Mouse (Mus musculus): ENCODE measurements around the gene Mmp14. TPM values are rescaled to one million over a fixed set of nuclear protein-coding genes. Genes with fewer than 3 reads are reported as not detected.

Gene Mmp14
- polyA plus RNA-seq, 1 experiment from 2014 or later: 259 TPM

DNA sequence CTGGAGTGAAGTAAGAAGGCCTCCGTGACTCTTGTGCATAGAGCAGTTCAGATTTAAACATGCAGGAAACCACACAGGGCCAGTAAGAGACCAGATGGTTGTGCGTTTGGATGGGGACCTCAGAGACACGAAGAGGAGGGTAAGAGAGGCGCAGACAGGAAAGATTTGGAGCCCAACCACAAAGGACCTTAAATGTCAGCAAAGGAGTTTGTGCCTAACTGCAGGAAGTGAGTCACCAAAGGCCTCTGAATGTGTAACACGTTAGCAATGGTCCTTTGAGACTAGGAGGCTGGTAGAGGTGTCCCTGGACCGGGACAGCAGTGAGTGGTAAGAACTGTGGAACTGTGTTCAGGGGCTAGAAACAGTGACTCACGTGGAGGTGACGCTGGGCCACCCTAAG, 50.0 kb downstream of the Mmp14 start:
- H3K4me3 ChIP-seq (replicated peaks): no peak overlapping the region
- no peaks in the 10 kb centered on the region for H3K36me3 ChIP-seq
- ATAC-seq (ENCODE audit: insufficient number of reproducible peaks, low FRiP score, low TSS enrichment, low read depth): no peak
- no peaks in the 10 kb centered on the region for H3K9me3 ChIP-seq (replicated peaks)
- no peak overlapping the region for H3K27ac ChIP-seq (replicated peaks)
- 69% methylated on average over 8 of the region's 8 CpGs for WGBS
- H3K9ac ChIP-seq: no peak overlapping the region
- H3K4me1 ChIP-seq: peaks cover 16% of the 10 kb centered on the region
- peaks cover 41% of the 10 kb centered on the region for H3K27me3 ChIP-seq
- H3K4me2 ChIP-seq (replicated peaks): no peak overlapping the region

DNA sequence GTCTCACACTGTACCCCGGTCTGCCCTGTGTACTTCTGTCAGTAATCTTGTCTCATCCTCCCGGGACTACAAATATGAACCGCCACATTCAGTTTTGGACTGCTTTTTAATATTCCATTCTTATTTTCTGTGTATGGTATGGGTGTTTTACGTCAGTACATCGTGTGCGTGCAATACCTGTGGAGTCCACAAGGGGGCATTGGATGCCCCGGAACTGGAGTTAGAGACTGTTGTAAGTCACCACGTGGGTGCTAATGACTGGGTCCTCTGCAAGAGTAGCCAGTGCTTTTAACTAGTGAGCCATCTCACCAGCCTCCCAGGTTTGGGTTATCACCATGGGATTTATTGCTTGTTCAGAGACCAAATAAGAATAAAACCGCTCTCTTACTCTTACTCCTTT, 51.1 kb downstream of the Mmp14 start:
- no peaks in the 10 kb centered on the region for H3K36me3 ChIP-seq
- H3K4me1 ChIP-seq: peaks cover 7% of the 10 kb centered on the region
- no peak overlapping the region for H3K4me2 ChIP-seq (replicated peaks)
- peaks cover 34% of the 10 kb centered on the region for H3K27me3 ChIP-seq
- H3K4me3 ChIP-seq (replicated peaks): no peak overlapping the region
- H3K27ac ChIP-seq (replicated peaks): no peak overlapping the region
- ATAC-seq (ENCODE audit: insufficient number of reproducible peaks, low FRiP score, low TSS enrichment, low read depth): no peak
- H3K9ac ChIP-seq: no peak overlapping the region
- H3K9me3 ChIP-seq (replicated peaks): no peaks in the 10 kb centered on the region
- 38% methylated on average over 9 of the region's 9 CpGs for WGBS

DNA sequence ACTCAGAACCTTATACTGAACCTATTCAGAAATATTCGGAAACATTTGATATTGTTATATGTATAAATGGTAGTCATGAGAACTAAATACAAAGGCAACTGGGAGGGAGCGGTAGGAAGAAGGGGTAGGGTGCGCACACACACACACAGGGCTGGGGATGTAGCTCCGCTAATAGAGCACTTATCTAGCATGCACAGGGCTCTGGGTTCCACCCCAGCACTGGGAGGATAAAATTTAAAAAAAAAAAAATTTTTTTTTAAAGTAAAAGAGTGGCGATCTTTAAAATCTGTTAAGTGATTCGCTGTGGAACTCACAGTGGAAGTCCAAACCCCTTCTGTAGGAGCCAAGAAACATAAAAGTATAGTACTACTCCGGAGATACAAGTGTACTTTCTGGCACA, 54.5 kb downstream of the Mmp14 start:
- Histone ChIP-seq H3K27me3 (no peaks in the 10 kb centered on the region), H3K9ac (no peak overlapping the region), H3K4me3 (replicated peaks) (no peak overlapping the region), H3K27ac (replicated peaks) (no peak overlapping the region), H3K4me2 (replicated peaks) (no peak overlapping the region), H3K36me3 (no peaks in the 10 kb centered on the region), H3K9me3 (replicated peaks) (no peaks in the 10 kb centered on the region), H3K4me1 (no peaks in the 10 kb centered on the region)
- 91% methylated on average over 7 of the region's 7 CpGs for WGBS
- no peak for ATAC-seq (ENCODE audit: insufficient number of reproducible peaks, low FRiP score, low TSS enrichment, low read depth)

DNA sequence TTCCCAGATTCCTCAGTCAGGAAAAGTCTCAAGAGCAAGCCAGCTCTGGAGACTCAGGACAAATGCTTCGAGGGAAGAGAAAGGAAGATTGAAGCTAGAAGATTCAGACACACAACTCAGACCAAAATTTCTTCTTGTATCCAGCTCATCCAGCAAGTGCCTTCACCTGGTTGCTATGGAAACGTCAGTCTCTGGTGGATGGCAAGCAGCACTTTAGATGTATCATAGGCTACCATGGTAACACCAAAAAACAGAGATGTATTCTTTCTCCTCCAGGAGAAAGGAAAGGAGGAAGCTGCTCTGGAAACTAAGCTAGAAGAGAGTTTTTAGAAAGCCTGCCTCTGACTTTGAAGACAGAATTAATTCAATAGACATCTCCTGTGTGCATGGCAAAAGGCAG, 56.3 kb downstream of the Mmp14 start:
- Histone ChIP-seq H3K4me2 (replicated peaks) (no peak overlapping the region), H3K27ac (replicated peaks) (no peak overlapping the region), H3K9ac (no peak overlapping the region), H3K36me3 (no peaks in the 10 kb centered on the region), H3K4me1 (no peaks in the 10 kb centered on the region), H3K4me3 (replicated peaks) (no peak overlapping the region), H3K27me3 (no peaks in the 10 kb centered on the region), H3K9me3 (replicated peaks) (no peaks in the 10 kb centered on the region)
- WGBS: 75% methylated on average over 2 of the region's 2 CpGs
- ATAC-seq (ENCODE audit: insufficient number of reproducible peaks, low FRiP score, low TSS enrichment, low read depth): no peak

DNA sequence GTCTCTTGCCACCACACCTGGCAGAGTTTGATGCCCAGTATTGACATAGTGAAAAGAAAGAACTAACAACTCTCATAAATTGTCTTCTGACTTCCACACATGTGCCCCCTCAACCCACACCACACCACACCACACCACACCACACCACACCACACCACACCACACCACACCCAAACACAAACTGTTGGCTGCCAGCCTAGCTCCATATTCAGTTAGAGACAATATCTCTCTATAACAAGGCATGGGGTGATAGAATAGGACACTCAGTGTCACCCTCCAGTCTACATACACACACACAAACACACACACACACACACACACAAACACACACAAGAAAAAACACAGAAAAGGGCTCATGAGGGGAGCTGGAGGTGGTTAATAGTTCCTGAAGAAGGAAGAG, 56.9 kb downstream of the Mmp14 start:
- no peaks in the 10 kb centered on the region for H3K36me3 ChIP-seq
- H3K4me2 ChIP-seq (replicated peaks): no peak overlapping the region
- H3K4me3 ChIP-seq (replicated peaks): no peak overlapping the region
- no peaks in the 10 kb centered on the region for H3K4me1 ChIP-seq
- H3K27me3 ChIP-seq: no peaks in the 10 kb centered on the region
- H3K27ac ChIP-seq (replicated peaks): no peak overlapping the region
- H3K9ac ChIP-seq: no peak overlapping the region
- ATAC-seq (ENCODE audit: insufficient number of reproducible peaks, low FRiP score, low TSS enrichment, low read depth): no peak
- H3K9me3 ChIP-seq (replicated peaks): no peaks in the 10 kb centered on the region

DNA sequence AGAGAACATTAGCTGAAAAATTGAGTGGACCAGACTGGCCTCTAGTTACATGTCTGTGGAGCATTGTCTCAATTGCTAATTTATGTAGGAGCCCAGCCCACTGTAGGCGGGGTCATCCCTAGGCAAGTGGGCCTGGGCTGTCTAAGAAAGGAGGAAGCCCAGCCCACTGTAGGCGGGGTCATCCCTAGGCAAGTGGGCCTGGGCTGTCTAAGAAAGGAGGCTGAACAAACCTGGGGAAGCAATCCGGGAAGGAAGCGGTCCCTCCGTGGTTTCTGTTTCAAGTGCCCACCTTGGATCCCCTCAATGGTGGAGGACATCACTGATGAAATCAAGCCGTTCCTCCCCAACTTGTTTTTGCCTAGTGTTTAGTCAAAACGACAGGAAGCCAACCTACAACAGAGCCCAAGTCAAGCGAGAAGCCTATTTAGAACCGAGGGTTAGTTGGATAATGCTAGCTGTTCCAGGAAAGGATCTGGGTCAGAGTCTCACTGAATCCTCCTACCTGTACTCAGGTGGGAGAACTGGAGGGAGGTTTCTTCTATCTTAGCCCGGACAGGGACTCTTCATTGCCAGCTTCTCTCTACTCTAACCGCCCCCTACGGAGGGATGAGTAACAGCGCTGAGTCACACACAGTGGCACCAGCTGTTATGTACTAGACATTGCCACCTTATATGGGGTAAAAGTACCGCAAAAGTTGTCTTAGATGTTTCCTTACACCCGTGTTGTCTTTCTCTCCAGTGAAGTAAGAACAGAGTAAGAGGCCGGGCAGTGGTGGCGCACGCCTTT, 61.1 kb downstream of the Mmp14 start:
- ATAC-seq (ENCODE audit: insufficient number of reproducible peaks, low FRiP score, low TSS enrichment, low read depth): no peak
- 66% methylated on average over 18 of the region's 18 CpGs for WGBS
- H3K9me3 ChIP-seq (replicated peaks): no peaks in the 10 kb centered on the region
- H3K27me3 ChIP-seq: no peaks in the 10 kb centered on the region
- H3K4me2 ChIP-seq (replicated peaks): no peak overlapping the region
- no peaks in the 10 kb centered on the region for H3K4me1 ChIP-seq
- no peak overlapping the region for H3K27ac ChIP-seq (replicated peaks)
- H3K4me3 ChIP-seq (replicated peaks): no peak overlapping the region
- H3K9ac ChIP-seq: no peak overlapping the region
- H3K36me3 ChIP-seq: no peaks in the 10 kb centered on the region

DNA sequence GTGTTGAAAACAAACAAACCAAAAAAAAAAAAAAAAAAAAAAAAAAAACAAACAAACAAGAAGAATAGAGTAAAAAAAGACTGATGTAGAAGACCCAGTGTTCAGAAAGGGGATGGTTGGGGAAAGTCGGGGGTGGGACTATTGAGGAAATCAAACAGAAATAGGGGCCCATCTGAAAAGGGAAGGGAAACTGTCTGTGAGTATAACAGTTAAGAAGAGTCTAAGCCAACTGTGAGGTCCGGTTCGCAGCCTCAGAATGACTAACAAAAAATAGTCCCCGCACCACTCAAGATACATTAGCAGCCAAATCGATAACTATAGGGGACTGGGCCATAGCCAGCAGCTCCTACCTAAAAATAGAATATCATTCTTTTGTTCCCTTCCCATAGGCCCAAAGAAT, 61.8 kb downstream of the Mmp14 start:
- Histone ChIP-seq H3K9me3 (replicated peaks) (no peaks in the 10 kb centered on the region), H3K36me3 (no peaks in the 10 kb centered on the region), H3K4me1 (no peaks in the 10 kb centered on the region), H3K27me3 (no peaks in the 10 kb centered on the region), H3K4me3 (replicated peaks) (no peak overlapping the region), H3K9ac (no peak overlapping the region), H3K27ac (replicated peaks) (no peak overlapping the region), H3K4me2 (replicated peaks) (no peak overlapping the region)
- WGBS: 94% methylated on average over 5 of the region's 5 CpGs
- ATAC-seq (ENCODE audit: insufficient number of reproducible peaks, low FRiP score, low TSS enrichment, low read depth): no peak

DNA sequence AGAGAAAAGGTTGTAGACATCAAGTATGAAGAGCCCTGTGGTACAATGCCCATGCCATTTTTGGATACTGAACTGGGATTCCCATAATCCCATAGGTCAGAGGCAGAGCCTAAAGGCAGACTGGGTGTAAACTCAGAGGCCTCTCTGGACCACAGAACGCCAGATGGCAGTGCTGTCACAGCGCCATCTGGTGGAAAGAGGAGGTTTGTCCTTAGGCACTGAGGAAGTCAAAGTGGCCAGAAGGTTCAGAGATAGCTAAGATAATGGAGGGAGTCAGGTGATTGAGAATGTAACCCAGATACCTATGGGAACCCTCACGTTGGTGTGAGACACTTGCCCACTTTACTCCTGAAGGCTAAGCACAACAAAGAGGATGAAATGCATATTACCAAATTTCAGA, 62.8 kb downstream of the Mmp14 start:
- 4% methylated on average over 3 of the region's 3 CpGs for WGBS
- no peaks in the 10 kb centered on the region for H3K4me1 ChIP-seq
- ATAC-seq (ENCODE audit: insufficient number of reproducible peaks, low FRiP score, low TSS enrichment, low read depth): no peak

More for the DNA sequence above, 62.8 kb downstream of the Mmp14 start:
- Histone ChIP-seq H3K27me3 (no peaks in the 10 kb centered on the region), H3K9me3 (replicated peaks) (no peaks in the 10 kb centered on the region), H3K27ac (replicated peaks) (no peak overlapping the region), H3K4me3 (replicated peaks) (no peak overlapping the region), H3K36me3 (no peaks in the 10 kb centered on the region), H3K4me2 (replicated peaks) (no peak overlapping the region), H3K9ac (no peak overlapping the region)

Other genes with a start within 250 kb of the Mmp14 start
- gene Dad1, start 177.5 kb upstream of the Mmp14 start, polyA plus RNA-seq (2015; fragmentation: Nextera tagmentation; extraction: Ambion mirVana): 396 and 402 TPM in 2 replicates
- gene Abhd4, start 177.4 kb upstream of the Mmp14 start, polyA plus RNA-seq (2015; fragmentation: Nextera tagmentation; extraction: Ambion mirVana): 58.5 and 66.7 TPM in 2 replicates
- 0.09 TPM in 1 of 2 replicates, not detected in the other for gene Olfr49, start 146.7 kb upstream of the Mmp14 start, polyA plus RNA-seq (2015; fragmentation: Nextera tagmentation; extraction: Ambion mirVana)
- 39.1 and 44.4 TPM in 2 replicates for gene Oxa1l, start 70.8 kb upstream of the Mmp14 start, polyA plus RNA-seq (2015; fragmentation: Nextera tagmentation; extraction: Ambion mirVana)
- 8.1 and 9.3 TPM in 2 replicates for gene Slc7a7, start 13.8 kb upstream of the Mmp14 start, polyA plus RNA-seq (2015; fragmentation: Nextera tagmentation; extraction: Ambion mirVana)
- gene Mrpl52, start 4.7 kb upstream of the Mmp14 start, polyA plus RNA-seq (2015; fragmentation: Nextera tagmentation; extraction: Ambion mirVana): 228 and 231 TPM in 2 replicates
- gene Lrp10, start 32.5 kb downstream of the Mmp14 start, polyA plus RNA-seq (2015; fragmentation: Nextera tagmentation; extraction: Ambion mirVana): 48.1 and 49.3 TPM in 2 replicates
- gene Rem2, start 44.5 kb downstream of the Mmp14 start, polyA plus RNA-seq (2015; fragmentation: Nextera tagmentation; extraction: Ambion mirVana): 3.4 and 3.9 TPM in 2 replicates
- 71.2 and 74.9 TPM in 2 replicates for gene Prmt5, start 85.9 kb downstream of the Mmp14 start, polyA plus RNA-seq (2015; fragmentation: Nextera tagmentation; extraction: Ambion mirVana)
- gene Haus4, start 123.0 kb downstream of the Mmp14 start, polyA plus RNA-seq (2015; fragmentation: Nextera tagmentation; extraction: Ambion mirVana): 49.8 and 52.3 TPM in 2 replicates
- 49.4 and 60.2 TPM in 2 replicates for gene Ajuba, start 145.9 kb downstream of the Mmp14 start, polyA plus RNA-seq (2015; fragmentation: Nextera tagmentation; extraction: Ambion mirVana)
- 7.8 and 9.3 TPM in 2 replicates for gene 4931414P19Rik, start 174.4 kb downstream of the Mmp14 start, polyA plus RNA-seq (2015; fragmentation: Nextera tagmentation; extraction: Ambion mirVana)
- gene Psmb5, start 186.4 kb downstream of the Mmp14 start, polyA plus RNA-seq (2015; fragmentation: Nextera tagmentation; extraction: Ambion mirVana): 364 and 368 TPM in 2 replicates
- 0.16 TPM in 1 of 2 replicates, not detected in the other for gene Psmb11, start 189.8 kb downstream of the Mmp14 start, polyA plus RNA-seq (2015; fragmentation: Nextera tagmentation; extraction: Ambion mirVana)
- not detected in 2 replicates for gene Gm17606, start 209.3 kb downstream of the Mmp14 start, polyA plus RNA-seq (2015; fragmentation: Nextera tagmentation; extraction: Ambion mirVana)
- 4.5 and 4.8 TPM in 2 replicates for gene Cdh24, start 209.8 kb downstream of the Mmp14 start, polyA plus RNA-seq (2015; fragmentation: Nextera tagmentation; extraction: Ambion mirVana)

All from embryonic facial prominence, embryonic 15.5 days (tissue).